Mouse (Mus musculus) erythroblast, embryonic 14.5 days (primary cell): ENCODE measurements around the gene Hnrnpk.

Source experiments
- GATA1 ChIP-seq: IDR thresholded peaks from 2 replicates; pipeline ENCODE4 v1.6.1; 2012; ENCODE audit warnings: low read length, inconsistent platforms, mixed read lengths
- TAL1 ChIP-seq: IDR thresholded peaks from 3 replicates; pipeline ENCODE4 v1.6.1; 2012; ENCODE audit warnings: low read length, inconsistent platforms, mixed read lengths

- TF ChIP-seq GATA1 = no peak
- TF ChIP-seq TAL1 = no peak
Observed at GRCm38 (mm10) chr13:58446541-58446940, 43.4 kb upstream of the Hnrnpk start.
